Mouse (Mus musculus) hindbrain, embryonic 12.5 days (tissue): ENCODE measurements around the gene Rwdd2b. TPM values are rescaled to one million over a fixed set of nuclear protein-coding genes. Genes with fewer than 3 reads are reported as not detected.

Experiments used
- ATAC-seq: fragments of 200-750 bp; cut with Nextera tagmentation; 2 replicates; pipeline ENCODE4 v1.8.0; 2017; ENCODE audit warnings: moderate TSS enrichment; ENCODE audit not compliant: low FRiP score
- H3K27ac ChIP-seq: fragments of 300-500 bp; sonication (generic); 2 replicates; pipeline ENCODE4 v1.5.1; 2016; ENCODE audit warnings: mild to moderate bottlenecking
- H3K27me3 ChIP-seq: fragments of 300-500 bp; sonication (generic); 2 replicates; pipeline ENCODE4 v1.6.1; 2016; ENCODE audit warnings: mild to moderate bottlenecking
- H3K36me3 ChIP-seq: fragments of 300-500 bp; sonication (generic); 2 replicates; pipeline ENCODE4 v1.6.1; 2016; ENCODE audit warnings: mild to moderate bottlenecking
- H3K4me1 ChIP-seq: fragments of 300-500 bp; sonication (generic); 2 replicates; pipeline ENCODE4 v1.6.1; 2016
- H3K4me2 ChIP-seq: fragments of 300-500 bp; sonication (generic); replicated peaks from 2 replicates; pipeline ENCODE4 v1.6.1; 2016; ENCODE audit warnings: mild to moderate bottlenecking
- H3K4me3 ChIP-seq: fragments of 300-500 bp; sonication (generic); 2 replicates; pipeline ENCODE4 v1.5.1; 2016; ENCODE audit warnings: mild to moderate bottlenecking
- H3K9ac ChIP-seq: fragments of 300-500 bp; sonication (generic); 2 replicates; pipeline ENCODE4 v1.6.1; 2016; ENCODE audit warnings: mild to moderate bottlenecking, moderate library complexity
- H3K9me3 ChIP-seq: fragments of 300-500 bp; sonication (generic); replicated peaks from 2 replicates; pipeline ENCODE4 v1.6.1; 2016; ENCODE audit warnings: mild to moderate bottlenecking
- WGBS: fragments of 180-500 bp; shearing (Covaris S2); methylation state at CpG from one replicate; pipeline ENCODE4 v1.1.7; 2016; 5-methylcytosine and 5-hydroxymethylcytosine counted together
- polyA plus RNA-seq: library from polyadenylated mRNA; unstranded; fragments of >200 nt; fragmentation: Nextera tagmentation; extraction: Ambion mirVana; gene quantifications from 2 replicates; pipeline ENCODE4 v1.2.1, GENCODE M21; 2016

Gene Rwdd2b
- 11.5 and 11.9 TPM in 2 replicates for polyA plus RNA-seq

DNA sequence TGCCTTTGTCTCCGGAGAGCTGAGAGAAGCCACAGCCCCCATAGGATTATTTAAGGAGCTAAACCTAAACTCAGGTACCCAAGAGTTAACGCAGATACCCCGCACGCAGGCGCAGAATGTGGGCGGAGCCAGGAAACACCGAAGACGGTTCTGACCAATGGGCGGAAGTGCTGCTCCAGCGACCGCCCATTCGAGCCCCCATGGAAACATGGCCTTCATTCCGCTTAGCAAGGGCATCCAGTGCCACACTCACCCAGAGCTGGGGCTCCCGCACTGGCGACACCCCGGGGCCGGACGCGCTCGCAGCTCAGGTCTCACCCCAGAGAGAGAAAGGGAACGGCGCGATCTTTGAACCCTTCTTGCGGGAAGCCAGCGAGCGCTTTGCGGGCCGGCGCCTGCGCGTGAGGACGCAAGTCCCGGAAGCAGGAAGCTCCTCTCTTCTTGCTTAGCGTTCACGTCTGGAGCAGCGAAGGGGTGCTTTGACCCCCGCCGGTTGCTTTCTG lies at the start of gene Rwdd2b:
Gene Rwdd2b (minus strand): TSS at position 390 of the 503 bp plus-strand sequence.
- no peaks in the 10 kb centered on the region; the same call in 1 of the 2 replicates for H3K27me3 ChIP-seq
- H3K9me3 ChIP-seq, result no peaks in the 10 kb centered on the region
- H3K9ac ChIP-seq, result peak within 1 kb of the TSS; percentile 80
- H3K4me2 ChIP-seq, result peak within 1 kb of the TSS; percentile 78
- peaks cover 11% of the 10 kb centered on the region for H3K4me1 ChIP-seq
- WGBS, result under 1% methylated on average over 33 of the region's 38 CpGs
- H3K36me3 ChIP-seq, result 0 out of 2 replicates have a peak, but pooled peaks cover 6% of the 10 kb centered on the region
- peak within 1 kb of the TSS; percentile 59 for H3K4me3 ChIP-seq
- ATAC-seq, result peak; percentile 97
- peak within 1 kb of the TSS; percentile 90 for H3K27ac ChIP-seq

GRCm38 (mm10) chr16:87488605-87489004 lies 48.2 kb upstream of the Rwdd2b start:
- no peaks in the 10 kb centered on the region for H3K9me3 ChIP-seq
- 78% methylated on average over 2 of the region's 2 CpGs for WGBS
- H3K4me1 ChIP-seq, result no peaks in the 10 kb centered on the region
- H3K4me2 ChIP-seq, result no peak overlapping the region
- H3K4me3 ChIP-seq, result no peak overlapping the region
- H3K27me3 ChIP-seq, result no peaks in the 10 kb centered on the region
- H3K9ac ChIP-seq, result no peak overlapping the region
- no peak for ATAC-seq
- H3K36me3 ChIP-seq, result peaks cover 93% of the 10 kb centered on the region
- no peak overlapping the region for H3K27ac ChIP-seq

GRCm38 (mm10) chr16:87486739-87487138 lies 46.4 kb upstream of the Rwdd2b start:
- H3K36me3 ChIP-seq, result peaks cover 94% of the 10 kb centered on the region

DNA sequence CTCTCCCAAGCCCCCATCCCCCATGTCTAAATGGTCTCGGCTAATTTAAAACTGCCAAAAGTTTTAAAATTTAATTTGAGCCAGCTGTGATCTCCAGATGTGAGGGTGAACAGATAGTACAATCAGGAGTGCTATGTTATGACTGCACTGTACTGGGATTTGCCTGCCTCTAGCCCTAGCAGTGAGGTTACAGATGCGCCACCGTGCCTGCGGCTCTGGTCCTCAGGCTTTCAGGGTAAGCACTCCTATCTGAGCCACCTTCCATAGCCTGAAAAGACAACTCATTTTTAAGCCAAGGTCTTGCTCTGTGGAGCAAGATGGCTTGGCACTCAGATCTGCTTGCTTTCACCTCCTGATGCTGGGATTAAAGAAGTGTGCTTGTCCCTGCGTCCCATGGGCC lies 44.0 kb upstream of the Rwdd2b start:
- Histone ChIP-seq H3K4me1 (no peaks in the 10 kb centered on the region), H3K9me3 (no peaks in the 10 kb centered on the region), H3K4me2 (no peak overlapping the region), H3K27ac (no peak overlapping the region), H3K9ac (no peak overlapping the region), H3K27me3 (no peaks in the 10 kb centered on the region), H3K36me3 (peaks cover 83% of the 10 kb centered on the region), H3K4me3 (no peak overlapping the region)
- 85% methylated on average over 5 of the region's 5 CpGs for WGBS
- ATAC-seq, result no peak

More at GRCm38 (mm10) chr16:87486739-87487138, 46.4 kb upstream of the Rwdd2b start:
- WGBS, result 97% methylated on average over 5 of the region's 5 CpGs
- Histone ChIP-seq H3K27ac (no peak overlapping the region), H3K9me3 (no peaks in the 10 kb centered on the region), H3K9ac (no peak overlapping the region), H3K4me3 (no peak overlapping the region), H3K27me3 (no peaks in the 10 kb centered on the region), H3K4me1 (no peaks in the 10 kb centered on the region), H3K4me2 (no peak overlapping the region)
- no peak for ATAC-seq

GRCm38 (mm10) chr16:87470579-87470978 lies 30.2 kb upstream of the Rwdd2b start:
- Histone ChIP-seq H3K27me3 (no peaks in the 10 kb centered on the region), H3K9me3 (no peaks in the 10 kb centered on the region), H3K9ac (no peak overlapping the region), H3K4me1 (no peaks in the 10 kb centered on the region), H3K4me2 (no peak overlapping the region), H3K36me3 (peaks cover 71% of the 10 kb centered on the region), H3K27ac (no peak overlapping the region), H3K4me3 (no peak overlapping the region)
- 96% methylated on average over 4 of the region's 4 CpGs for WGBS
- no peak for ATAC-seq

- Histone ChIP-seq H3K36me3 (peaks cover 32% of the 10 kb centered on the region), H3K9me3 (no peaks in the 10 kb centered on the region), H3K9ac (no peak overlapping the region), H3K4me2 (no peak overlapping the region), H3K4me3 (no peak overlapping the region), H3K27ac (no peak overlapping the region), H3K4me1 (peaks cover 13% of the 10 kb centered on the region), H3K27me3 (no peaks in the 10 kb centered on the region)
- WGBS, result 95% methylated on average over 3 of the region's 3 CpGs
- ATAC-seq, result no peak
Observed at GRCm38 (mm10) chr16:87458752-87459151, 18.4 kb upstream of the Rwdd2b start.

DNA sequence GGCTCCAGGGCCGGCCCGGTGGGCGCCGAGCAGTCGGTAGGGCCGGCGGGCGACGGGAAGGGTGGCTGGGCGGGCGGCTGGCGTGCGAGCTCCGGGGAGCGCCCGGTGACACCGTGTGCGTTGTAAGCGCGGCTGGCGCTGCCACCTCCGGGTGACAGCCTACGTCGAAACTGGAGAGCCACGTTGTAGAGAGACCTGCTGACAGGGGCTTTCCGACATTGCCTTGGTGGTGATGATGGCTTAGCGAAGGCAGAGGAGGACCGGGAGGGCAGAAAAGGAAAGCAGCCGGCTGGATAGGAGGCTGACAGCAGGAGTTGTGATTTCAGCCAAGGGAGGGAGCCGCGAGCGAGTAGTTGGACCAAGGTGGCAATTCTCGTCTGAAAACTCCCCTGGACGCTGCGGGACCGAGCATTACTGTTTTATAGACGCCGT lies 14.8 kb upstream of the Rwdd2b start:
- Histone ChIP-seq H3K4me1 (peaks cover 13% of the 10 kb centered on the region), H3K27ac (peak overlapping the region; percentile 83), H3K4me3 (peak overlapping the region; percentile 97), H3K36me3 (0 out of 2 replicates have a peak, but pooled peaks cover 5% of the 10 kb centered on the region), H3K9ac (peak overlapping the region; percentile 89), H3K4me2 (peak overlapping the region; percentile 93), H3K27me3 (no peaks in the 10 kb centered on the region), H3K9me3 (no peaks in the 10 kb centered on the region)
- ATAC-seq, result peak; percentile 75
- under 1% methylated on average over 38 of the region's 38 CpGs for whole genome bisulfite sequencing

GRCm38 (mm10) chr16:87454419-87455179 lies 14.2 kb upstream of the Rwdd2b start, which contains the start of gene Usp16:
Gene Usp16, plus strand, starts transcription at chr16:87454703.
- ATAC-seq, result peak; percentile 98

DNA sequence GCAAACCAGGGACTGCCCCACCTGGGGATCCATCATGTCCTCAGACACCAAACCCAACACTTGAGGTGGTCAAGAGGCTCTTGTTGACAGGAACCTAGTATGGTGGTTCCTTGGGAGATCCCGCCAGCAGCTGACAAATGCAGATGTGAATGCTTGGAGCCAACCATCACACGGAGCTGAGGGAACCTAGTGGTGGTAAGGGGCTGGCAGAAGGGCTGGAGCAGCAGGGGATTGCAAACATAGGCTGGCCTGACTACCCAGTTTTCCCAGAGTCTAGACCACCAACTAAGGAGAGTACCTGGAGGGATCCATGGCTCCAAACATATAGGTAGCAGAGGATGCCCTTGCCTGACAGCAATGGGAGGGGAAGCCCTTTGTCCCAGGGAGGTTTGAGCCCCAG lies 12.9 kb upstream of the Rwdd2b start:
- H3K27ac ChIP-seq, result no peak overlapping the region
- H3K27me3 ChIP-seq, result no peaks in the 10 kb centered on the region
- no peak for ATAC-seq
- no peak overlapping the region for H3K4me3 ChIP-seq
- no peak overlapping the region for H3K4me2 ChIP-seq
- H3K4me1 ChIP-seq, result peaks cover 13% of the 10 kb centered on the region
- H3K9me3 ChIP-seq, result no peaks in the 10 kb centered on the region
- H3K36me3 ChIP-seq, result no peaks in the 10 kb centered on the region
- H3K9ac ChIP-seq, result no peak overlapping the region
- WGBS, result 89% methylated on average over 2 of the region's 2 CpGs

More at GRCm38 (mm10) chr16:87454419-87455179, 14.2 kb upstream of the Rwdd2b start, which contains the start of gene Usp16:
- Histone ChIP-seq H3K4me2 (peak within 1 kb of the TSS; percentile 93), H3K9ac (peak within 1 kb of the TSS; percentile 89), H3K36me3 (0 out of 2 replicates have a peak, but pooled peaks cover 2% of the 10 kb centered on the region), H3K9me3 (no peaks in the 10 kb centered on the region), H3K27ac (peak within 1 kb of the TSS; percentile 83), H3K4me3 (peak within 1 kb of the TSS; percentile 97), H3K4me1 (peaks cover 13% of the 10 kb centered on the region), H3K27me3 (no peaks in the 10 kb centered on the region)
- WGBS, result 9% methylated on average over 45 of the region's 45 CpGs

- no peak for ATAC-seq
- Histone ChIP-seq H3K4me1 (peaks cover 7% of the 10 kb centered on the region), H3K27ac (no peak overlapping the region), H3K27me3 (no peaks in the 10 kb centered on the region; the same call in 1 of the 2 replicates), H3K4me2 (no peak overlapping the region), H3K9ac (no peak overlapping the region), H3K4me3 (no peak overlapping the region), H3K36me3 (no peaks in the 10 kb centered on the region), H3K9me3 (no peaks in the 10 kb centered on the region)
- 90% methylated on average over 3 of the region's 3 CpGs for WGBS
Observed at GRCm38 (mm10) chr16:87445528-87445927, 5.2 kb upstream of the Rwdd2b start.

DNA sequence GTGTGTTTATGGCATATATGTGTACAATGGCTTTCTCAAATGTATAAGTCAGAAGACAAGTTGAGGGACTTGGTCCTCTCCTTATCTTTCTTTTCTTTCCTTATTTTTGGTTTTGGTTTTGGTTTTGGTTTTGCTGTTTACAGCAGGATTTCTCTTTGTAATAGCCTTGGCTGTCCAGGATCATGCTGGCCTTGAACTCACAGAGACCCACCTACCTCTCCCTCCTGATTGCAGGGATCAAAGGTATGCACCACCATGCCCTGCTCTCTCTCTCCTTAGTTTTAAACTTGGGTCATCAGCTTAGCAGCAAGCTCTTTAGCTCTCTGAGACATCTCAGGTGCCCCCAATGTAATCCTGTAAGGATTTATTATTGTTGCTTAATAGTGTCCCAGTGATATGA lies 4.7 kb upstream of the Rwdd2b start:
- Histone ChIP-seq H3K4me1 (peaks cover 7% of the 10 kb centered on the region), H3K9ac (no peak overlapping the region), H3K4me3 (no peak overlapping the region), H3K4me2 (no peak overlapping the region), H3K9me3 (no peaks in the 10 kb centered on the region), H3K36me3 (no peaks in the 10 kb centered on the region), H3K27ac (no peak overlapping the region), H3K27me3 (no peaks in the 10 kb centered on the region; the same call in 1 of the 2 replicates)
- no peak for ATAC-seq

DNA sequence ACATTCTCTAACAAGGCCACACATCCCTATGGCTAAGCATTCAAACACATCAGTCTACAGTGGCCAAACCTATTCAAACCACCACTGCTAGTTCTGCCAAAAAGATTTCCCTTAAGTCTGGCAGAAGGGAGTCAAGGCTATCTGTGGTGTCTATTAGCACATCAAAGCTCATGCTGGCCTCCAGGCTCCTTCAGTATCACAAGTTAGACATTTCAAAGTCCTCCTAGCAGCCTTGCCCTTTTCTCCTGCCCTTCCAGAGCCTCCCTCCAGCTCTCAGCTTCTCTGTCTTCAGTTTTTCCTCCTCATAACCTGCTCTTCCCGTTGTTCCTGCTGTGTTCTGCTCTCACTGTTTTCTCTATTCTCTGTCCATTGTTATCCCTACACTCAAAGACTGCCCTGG lies 3.7 kb upstream of the Rwdd2b start:
- H3K9me3 ChIP-seq, result no peaks in the 10 kb centered on the region
- H3K27ac ChIP-seq, result no peak overlapping the region
- no peak overlapping the region for H3K4me3 ChIP-seq
- no peaks in the 10 kb centered on the region; the same call in 1 of the 2 replicates for H3K27me3 ChIP-seq
- no peaks in the 10 kb centered on the region for H3K36me3 ChIP-seq
- WGBS, result 60% methylated on average over 1 of the region's 1 CpGs
- H3K4me1 ChIP-seq, result peaks cover 11% of the 10 kb centered on the region
- H3K4me2 ChIP-seq, result no peak overlapping the region
- H3K9ac ChIP-seq, result no peak overlapping the region
- ATAC-seq, result no peak
